9 mouse cellular contexts compared by ENCODE assay signal in genomic region chr14:93884467-93884866, GRCm38 (mm10). TPM values are rescaled to one million over a fixed set of nuclear protein-coding genes. Genes with fewer than 3 reads are reported as not detected.
A peak's percentile ranks its signal among the peaks of the same experiment; 100 is the strongest.
DNase-seq lines count a peak whose midpoint lies in the region; ATAC-seq and TF ChIP-seq lines count a peak whose summit lies in the region.
"Had no signal": no experiment of that assay in that cellular context is flagged by ENCODE, and none has a peak within 500 bp of the region (broad histone marks: within the 10 kb centered on the region; RNA-seq: fewer than 3 reads in every experiment).

No protein-coding gene starts in this region.

- peak; percentile 83 for TF ChIP-seq CTCF in left cerebral cortex, adult 2 months (IDR thresholded peaks at IDR 0.05)

- whole genome bisulfite sequencing in forebrain, embryonic 15.5 days = 1% methylated on average over 2 of the region's 2 CpGs
- 8% methylated on average over 2 of the region's 2 CpGs for WGBS in hindbrain, embryonic 11.5 days
- 3% methylated on average over 2 of the region's 2 CpGs for WGBS in midbrain, embryonic 14.5 days

- H3K4me1 ChIP-seq in forebrain, embryonic 15.5 days = peaks cover 58% of the 10 kb centered on the region
- no peaks in the 10 kb centered on the region for H3K4me1 ChIP-seq in hindbrain, embryonic 11.5 days (replicated peaks; ENCODE audit: control insufficient read depth, insufficient read depth, low read length)
- H3K4me1 ChIP-seq in midbrain, embryonic 14.5 days (ENCODE audit: control insufficient read depth, insufficient read depth, low read length) = peaks cover 36% of the 10 kb centered on the region

- H3K36me3 ChIP-seq in forebrain, embryonic 15.5 days = no peaks in the 10 kb centered on the region
- no peaks in the 10 kb centered on the region for H3K36me3 ChIP-seq in hindbrain, embryonic 11.5 days (ENCODE audit: control insufficient read depth, insufficient read depth, low read length)
- H3K36me3 ChIP-seq in midbrain, embryonic 14.5 days (ENCODE audit: control insufficient read depth, insufficient read depth, low read length) = no peaks in the 10 kb centered on the region

- H3K27ac ChIP-seq in forebrain, embryonic 15.5 days (replicated peaks) = no peak overlapping the region
- no peak overlapping the region for H3K27ac ChIP-seq in hindbrain, embryonic 11.5 days (ENCODE audit: low read depth, low read length)
- H3K27ac ChIP-seq in left cerebral cortex, adult 2 months = peak overlapping the region; percentile 54
- no peak overlapping the region for H3K27ac ChIP-seq in midbrain, embryonic 14.5 days (replicated peaks; ENCODE audit: low read depth, low read length)

- peak overlapping the region; percentile 27 for H3K4me3 ChIP-seq in forebrain, embryonic 15.5 days
- no peak overlapping the region for H3K4me3 ChIP-seq in hindbrain, embryonic 11.5 days (ENCODE audit: low read depth, low read length)
- H3K4me3 ChIP-seq in left cerebral cortex, adult 2 months = peak overlapping the region; percentile 72
- peak overlapping the region; percentile 17 for H3K4me3 ChIP-seq in midbrain, embryonic 14.5 days (replicated peaks; ENCODE audit: low read depth, low read length)

- H3K9me3 ChIP-seq in forebrain, embryonic 15.5 days = no peaks in the 10 kb centered on the region
- H3K9me3 ChIP-seq in hindbrain, embryonic 11.5 days (ENCODE audit: control insufficient read depth, low read length) = no peaks in the 10 kb centered on the region
- no peaks in the 10 kb centered on the region for H3K9me3 ChIP-seq in midbrain, embryonic 14.5 days (ENCODE audit: control insufficient read depth, low read length)

- peak; percentile 63 for ATAC-seq in forebrain, embryonic 15.5 days (replicated peaks)
- ATAC-seq in hindbrain, embryonic 11.5 days (ENCODE audit: low FRiP score) = peak; percentile 82
- ATAC-seq in midbrain, embryonic 14.5 days (ENCODE audit: low FRiP score, low TSS enrichment) = peak; percentile 77; the same call in 1 of the 2 replicates

- no peak overlapping the region for H3K9ac ChIP-seq in forebrain, embryonic 15.5 days (replicated peaks)
- H3K9ac ChIP-seq in hindbrain, embryonic 11.5 days (ENCODE audit: low read depth, low read length) = no peak overlapping the region
- no peak overlapping the region for H3K9ac ChIP-seq in midbrain, embryonic 14.5 days (replicated peaks; ENCODE audit: low read length)

- peak overlapping the region; percentile 34 for H3K4me2 ChIP-seq in forebrain, embryonic 15.5 days (replicated peaks)
- H3K4me2 ChIP-seq in hindbrain, embryonic 11.5 days (replicated peaks; ENCODE audit: low read depth, low read length) = no peak overlapping the region
- peak overlapping the region; percentile 45 for H3K4me2 ChIP-seq in midbrain, embryonic 14.5 days (ENCODE audit: low read length)

- intact Hi-C loops in left cerebral cortex, adult 2 months (cut with DNase I) = loop anchor here (5.0 to 10.0 kb wide), 4 partner anchors 277 to 1570 kb away; no protein-coding TSS in a partner anchor

- H3K27me3 ChIP-seq in forebrain, embryonic 15.5 days = no peaks in the 10 kb centered on the region
- H3K27me3 ChIP-seq in hindbrain, embryonic 11.5 days (ENCODE audit: control insufficient read depth, insufficient read depth, low read length) = no peaks in the 10 kb centered on the region
- no peaks in the 10 kb centered on the region for H3K27me3 ChIP-seq in midbrain, embryonic 14.5 days (ENCODE audit: control insufficient read depth, insufficient read depth, low read length)

- peak; percentile 37 to 78 for DNase-seq in adrenal gland, adult (ENCODE audit: inconsistent age in 2 of 2, low spot score in 1 of 2)
- DNase-seq in adrenal gland, postnatal 4 days (ENCODE audit: low spot score in 2 of 2) = no peak
- DNase-seq in cerebellum, adult 11-12 months = peak; percentile 84
- DNase-seq in hindbrain, embryonic 11.5 days (ENCODE audit: low spot score) = peak; percentile 79
- DNase-seq in left cerebral cortex, adult 2 months (ENCODE audit: extremely low spot score in 1 of 2, low spot score in 2 of 2) = peak; percentile 74 to 77
- DNase-seq in midbrain, embryonic 14.5 days = peak; percentile 92
- DNase-seq in telencephalon, adult 2 months (ENCODE audit: low read depth, low spot score) = peak; percentile 63

RNA-seq across cellular contexts. Expression of gene Pcdh9, which starts 6.0 kb away (rescaled TPM):
- total RNA-seq in adrenal gland, postnatal 4 days (2021) = 1 to 10 TPM; 6.9 to 8.0 TPM
- 131 and 139 TPM in 2 replicates for polyA plus RNA-seq in forebrain, embryonic 15.5 days (2015; fragmentation: Nextera tagmentation; extraction: Ambion mirVana)
- 41.3 and 50.9 TPM in 2 replicates for polyA plus RNA-seq in hindbrain, embryonic 11.5 days (2014; fragmentation: Nextera tagmentation; extraction: Ambion mirVana)
- total RNA-seq in left cerebral cortex, adult 2 months (2021) = 100 to 1,000 TPM; 187 to 191 TPM
- polyA plus RNA-seq in midbrain, embryonic 14.5 days (2014; fragmentation: Nextera tagmentation; extraction: Ambion mirVana) = 107 and 131 TPM in 2 replicates
- polyA plus RNA-seq: C2C12 had no signal

Comparison
In these comparisons a context has a peak if more than half of its experiments do, and no peak if none do; other contexts are left out.
1. DNase-seq: peak in adrenal gland, adult (2 of 2), cerebellum, adult 11-12 months (single experiment), hindbrain, embryonic 11.5 days (single experiment), left cerebral cortex, adult 2 months (2 of 2), midbrain, embryonic 14.5 days (single experiment) and telencephalon, adult 2 months (single experiment); none in adrenal gland, postnatal 4 days (0 of 2).
2. Peak in every context shown above with its lines, with median percentiles within 50 percentile points of each other: ATAC-seq.